Mouse (Mus musculus) Patski (cell line): Measurements from ENCODE around the gene Hnrnph3. TPM values are rescaled to one million over a fixed set of nuclear protein-coding genes. Genes with fewer than 3 reads are reported as not detected.

Experiments
- ATAC-seq: fragments of 100-300 bp; one replicate; pipeline ENCODE4 v1.8.0; 2021
- CTCF ChIA-PET: fragments of 350-600 bp; sonication (Branson Sonifier 250); formaldehyde crosslinking; loops from one replicate; lab custom pipeline; 2022; ENCODE audit warnings: inconsistent platforms; lab: Charles Lee
- POLR2A ChIA-PET: fragments of 350-600 bp; sonication (Branson Sonifier 250); formaldehyde crosslinking; loops from one replicate; lab custom pipeline; 2022; ENCODE audit warnings: antibody characterized with exemption, inconsistent platforms; lab: Charles Lee
- DNase-seq: peaks from one replicate; pipeline ENCODE4 v3.0.0-alpha.2; 2011; ENCODE audit warnings: low read depth, low spot score
- H3K27me3 ChIP-seq: fragments of 371-371 bp; one replicate; pipeline ENCODE4 v1.5.1; 2021
- CTCF ChIP-seq: fragments of 100-300 bp; IDR thresholded peaks from one replicate; pipeline ENCODE4 v1.5.1; 2021
- in situ Hi-C: fragments of 300-500 bp; cut with MboI; formaldehyde crosslinking; loops from 3 replicates; pipeline ENCODE4 v1.11.1; 2018; ENCODE audit warnings: low pct_unique_long_range_greater_than_20kb, mixed read lengths
- polyA plus RNA-seq: library from polyadenylated mRNA; unstranded; gene quantifications from one replicate; pipeline ENCODE4 v1.2.3, GENCODE M21; 2021

The Hnrnph3 gene
- polyA plus RNA-seq, 1 experiment from 2014 or later: 47.3 TPM

DNA sequence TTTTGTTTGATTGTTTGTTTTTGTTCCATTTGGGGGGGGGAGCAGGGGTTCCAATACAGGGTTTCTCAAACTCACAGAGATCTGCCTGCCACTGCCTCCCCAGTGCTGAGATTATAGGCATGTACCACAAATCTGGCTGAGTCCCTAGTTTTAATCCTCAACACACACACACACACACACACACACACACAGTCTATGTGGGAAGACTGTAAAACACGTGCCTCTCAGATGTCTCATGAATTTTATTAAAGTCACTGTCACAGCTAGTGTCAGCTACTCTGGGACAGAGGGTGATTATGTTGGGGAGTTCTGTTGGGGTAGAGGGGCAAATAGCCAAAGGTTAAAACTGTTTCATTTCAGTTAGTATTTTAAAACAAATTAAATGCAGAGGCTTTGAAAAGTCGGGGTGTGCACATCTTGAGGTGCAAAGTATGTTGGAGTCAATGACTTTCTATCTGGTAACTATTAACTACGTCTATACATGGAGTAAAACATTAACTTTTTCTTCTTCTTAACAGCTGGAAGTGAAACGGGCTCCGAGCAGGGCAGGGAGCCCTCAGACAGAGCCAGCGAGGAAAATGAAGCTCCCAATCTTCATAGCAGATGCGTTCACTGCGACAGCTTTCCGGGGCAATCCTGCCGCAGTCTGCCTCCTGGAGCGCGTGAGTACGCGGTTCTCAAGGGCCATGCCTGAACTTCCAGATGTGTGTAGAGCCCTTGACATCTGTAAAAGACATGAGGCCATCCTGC lies 14.7 kb upstream of the Hnrnph3 start:
- no peak for ATAC-seq
- POLR2A ChIA-PET: no interaction called here
- TF ChIP-seq CTCF: no peak
- in situ Hi-C loops: no loop called here
- CTCF ChIA-PET: no interaction called here
- DNase-seq: no peak
- H3K27me3 ChIP-seq: no peaks in the 10 kb centered on the region

DNA sequence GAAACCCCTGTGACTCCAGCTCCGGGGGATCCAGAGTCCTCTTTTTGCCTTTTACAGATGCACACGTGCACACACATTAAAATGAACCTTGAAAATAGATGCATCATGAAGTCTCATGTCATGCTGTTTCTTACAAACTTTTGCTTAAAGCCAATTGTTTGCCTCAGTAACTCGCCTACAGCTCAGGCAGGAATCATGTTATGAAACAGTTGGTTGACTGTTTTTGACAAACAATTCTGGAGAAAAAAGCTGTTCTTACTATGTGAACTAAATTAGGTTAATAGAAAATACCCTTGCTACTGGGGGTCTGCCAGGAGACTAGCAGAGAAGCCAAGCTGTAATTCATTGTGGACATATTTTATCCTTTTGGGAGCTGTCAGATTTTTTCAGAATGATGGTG lies 8.9 kb upstream of the Hnrnph3 start:
- no peak for ATAC-seq
- no peak for DNase-seq
- ChIA-PET POLR2A (no interaction called here), CTCF (interaction anchor here (1.2 kb wide), 1 partner anchor 8 kb away, joined by 5 read pairs; no protein-coding TSS in a partner anchor)
- in situ Hi-C loops: no loop called here
- TF ChIP-seq CTCF: no peak
- no peaks in the 10 kb centered on the region for H3K27me3 ChIP-seq

DNA sequence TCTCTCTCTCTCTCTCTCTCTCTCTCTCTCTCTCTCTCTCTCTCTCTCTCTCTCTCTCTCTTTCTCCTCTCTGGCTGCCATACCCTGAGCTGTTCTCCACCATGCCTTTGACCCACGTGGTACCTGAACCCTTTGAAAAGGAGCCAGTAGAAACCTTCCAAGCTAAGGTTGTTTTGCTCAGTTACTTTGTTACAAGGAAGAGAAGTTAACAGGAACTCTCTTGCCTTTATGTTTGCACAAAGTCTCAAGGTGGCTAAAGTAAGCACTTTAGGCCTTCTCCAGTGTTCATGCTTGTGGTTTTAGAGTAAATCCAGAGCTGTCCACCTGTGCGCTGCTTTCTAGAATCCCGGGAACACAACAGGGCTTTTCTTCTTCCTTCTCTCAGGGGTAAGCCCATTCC lies 8.2 kb upstream of the Hnrnph3 start:
- no peaks in the 10 kb centered on the region for H3K27me3 ChIP-seq
- ATAC-seq: no peak
- POLR2A ChIA-PET: no interaction called here
- in situ Hi-C loops: no loop called here
- CTCF ChIA-PET: interaction anchor here (1.2 to 1.6 kb wide), 2 partner anchors 9 to 33 kb away, joined by 5 to 8 read pairs; no protein-coding TSS in a partner anchor
- DNase-seq: no peak
- TF ChIP-seq CTCF: no peak

DNA sequence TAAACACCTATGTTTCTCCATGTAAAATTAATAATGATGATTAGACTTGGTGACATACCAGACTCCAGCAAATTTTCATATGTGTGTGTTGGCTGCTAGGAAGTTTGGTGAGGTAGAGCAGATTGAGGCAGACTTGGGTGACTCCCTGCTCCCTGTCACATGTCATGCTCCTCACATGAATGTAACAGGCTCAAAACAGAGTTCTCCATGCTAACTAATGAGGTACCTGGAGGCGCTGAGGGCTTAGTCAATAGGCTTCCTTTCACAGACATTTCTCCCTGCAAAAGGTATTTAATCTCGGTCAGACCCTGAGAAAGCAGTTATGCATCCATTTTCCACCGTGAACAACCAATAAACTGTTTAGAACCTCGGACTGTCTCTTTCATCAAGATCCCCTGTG lies 4.4 kb upstream of the Hnrnph3 start:
- no peaks in the 10 kb centered on the region for H3K27me3 ChIP-seq
- TF ChIP-seq CTCF: no peak
- ChIA-PET CTCF (no interaction called here), POLR2A (no interaction called here)
- DNase-seq: no peak
- in situ Hi-C loops: loop anchor here (5.0 kb wide), 1 partner anchor 34 kb away; the partner anchor contains the start of gene Pbld1
- no peak for ATAC-seq

DNA sequence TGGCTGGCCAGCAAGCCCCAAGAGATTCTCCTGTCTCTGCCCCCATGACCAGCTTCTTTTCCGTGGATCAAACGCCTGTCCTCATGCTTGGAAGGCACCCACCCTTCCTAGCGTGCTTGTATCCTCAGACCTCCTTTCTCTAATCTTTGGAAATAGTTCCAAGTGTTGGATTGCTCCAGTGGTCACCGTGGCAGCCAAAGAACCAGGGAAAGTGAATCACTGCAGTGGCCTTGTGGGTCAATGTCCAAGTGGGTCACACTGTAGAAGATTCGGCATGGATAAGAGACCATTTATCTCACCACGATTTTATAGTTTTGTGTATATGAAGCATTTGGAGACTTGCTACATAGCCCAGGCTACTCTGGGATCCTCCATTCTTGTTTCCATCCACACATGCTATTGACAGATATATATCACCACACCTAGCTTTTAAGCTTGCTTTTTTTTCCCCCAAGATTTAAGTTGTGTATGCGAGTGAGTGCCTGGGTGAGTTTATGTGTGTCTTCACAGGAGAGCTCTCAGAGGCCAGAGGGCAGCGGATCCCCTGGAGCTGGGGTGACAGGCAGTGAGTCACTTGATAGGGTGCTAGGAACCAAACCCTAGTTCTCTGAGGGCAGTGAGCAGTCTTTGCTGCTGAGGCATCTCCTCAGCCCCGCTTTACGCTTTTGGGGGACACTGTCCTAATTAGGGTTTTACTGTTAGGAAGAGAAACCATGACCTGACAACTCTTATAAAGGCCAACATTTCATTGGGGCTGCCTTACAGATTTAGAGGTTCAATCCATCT lies 3.6 kb upstream of the Hnrnph3 start:
- in situ Hi-C loops: loop anchor here (5.0 kb wide), 1 partner anchor 35 kb away; the partner anchor contains the start of gene Pbld1
- CTCF ChIA-PET: no interaction called here
- ATAC-seq: no peak
- no peak for DNase-seq
- H3K27me3 ChIP-seq: no peaks in the 10 kb centered on the region
- no peak for TF ChIP-seq CTCF
- POLR2A ChIA-PET: interaction anchor here (0.6 kb wide), 2 partner anchors 10 to 13 kb away, joined by 3 read pairs; no protein-coding TSS in a partner anchor

DNA sequence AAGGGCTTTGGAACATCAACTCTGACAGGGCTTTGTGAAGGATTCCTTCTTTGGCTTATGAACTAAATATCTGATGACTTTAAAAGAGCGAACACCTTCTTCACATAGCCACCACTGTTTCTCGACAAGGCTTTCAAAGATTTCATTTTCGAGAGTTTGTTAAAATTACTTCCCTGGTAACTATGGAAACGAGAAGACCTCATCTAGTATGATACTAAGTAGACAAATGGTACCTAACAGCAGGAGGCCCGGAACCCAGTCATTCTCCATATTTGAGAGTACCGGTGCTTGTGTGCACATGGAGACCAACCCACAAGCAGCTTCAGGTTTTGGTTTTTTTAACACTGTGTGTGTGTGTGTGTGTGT lies 2.8 kb upstream of the Hnrnph3 start:
- POLR2A ChIA-PET: interaction anchor here (0.6 kb wide), 1 partner anchor 29 kb away, joined by 3 read pairs; no protein-coding TSS in a partner anchor
- ATAC-seq (no peak), DNase-seq (no peak)
- in situ Hi-C loops: loop anchor here (5.0 kb wide), 1 partner anchor 36 kb away; the partner anchor contains the start of gene Pbld1
- CTCF ChIA-PET: interaction anchor here (1.2 to 3.4 kb wide), 2 partner anchors 38 to 52 kb away, joined by 3 to 19 read pairs; no protein-coding TSS in a partner anchor
- no peaks in the 10 kb centered on the region for H3K27me3 ChIP-seq
- TF ChIP-seq CTCF: no peak

DNA sequence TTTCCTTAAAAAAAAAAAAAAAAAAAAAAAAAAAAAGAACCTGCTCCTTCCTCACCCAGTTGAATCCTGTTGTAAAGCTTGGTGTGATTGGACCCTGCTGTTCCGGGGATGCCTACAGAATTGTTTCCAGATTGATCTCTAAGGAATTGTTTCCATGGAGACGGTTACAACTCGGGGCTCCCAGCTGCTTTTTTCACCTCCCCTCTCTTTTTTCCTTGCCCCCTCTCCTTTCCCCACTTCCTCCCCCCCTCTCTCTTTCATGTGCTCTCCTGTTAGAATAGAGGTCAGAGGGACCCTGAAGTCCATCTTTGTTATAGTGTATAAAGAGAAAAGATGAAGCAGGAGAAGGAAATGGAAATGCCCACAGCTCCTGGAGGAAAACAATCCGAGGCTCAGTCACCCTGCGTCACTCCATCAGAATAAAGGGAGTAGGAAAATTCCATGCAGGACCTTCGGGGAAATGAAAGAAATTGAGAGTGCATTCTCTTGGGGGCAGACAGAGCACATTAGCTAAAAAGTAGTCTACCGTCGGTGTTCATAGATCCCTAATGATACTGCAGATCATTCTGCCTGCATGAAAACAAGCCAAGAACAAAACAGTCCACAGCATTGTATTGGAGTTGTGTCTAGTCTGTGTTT lies 2.3 kb upstream of the Hnrnph3 start:
- ATAC-seq (no peak), DNase-seq (no peak)
- in situ Hi-C loops: loop anchor here (5.0 kb wide), 1 partner anchor 36 kb away; the partner anchor contains the start of gene Pbld1
- POLR2A ChIA-PET: interaction anchor here (0.6 kb wide), 3 partner anchors 29 to 39 kb away, joined by 3 read pairs; no protein-coding TSS in a partner anchor
- CTCF ChIA-PET: interaction anchor here (1.2 to 3.4 kb wide), 2 partner anchors 39 to 53 kb away, joined by 3 to 19 read pairs; no protein-coding TSS in a partner anchor
- TF ChIP-seq CTCF: no peak
- H3K27me3 ChIP-seq: no peaks in the 10 kb centered on the region

DNA sequence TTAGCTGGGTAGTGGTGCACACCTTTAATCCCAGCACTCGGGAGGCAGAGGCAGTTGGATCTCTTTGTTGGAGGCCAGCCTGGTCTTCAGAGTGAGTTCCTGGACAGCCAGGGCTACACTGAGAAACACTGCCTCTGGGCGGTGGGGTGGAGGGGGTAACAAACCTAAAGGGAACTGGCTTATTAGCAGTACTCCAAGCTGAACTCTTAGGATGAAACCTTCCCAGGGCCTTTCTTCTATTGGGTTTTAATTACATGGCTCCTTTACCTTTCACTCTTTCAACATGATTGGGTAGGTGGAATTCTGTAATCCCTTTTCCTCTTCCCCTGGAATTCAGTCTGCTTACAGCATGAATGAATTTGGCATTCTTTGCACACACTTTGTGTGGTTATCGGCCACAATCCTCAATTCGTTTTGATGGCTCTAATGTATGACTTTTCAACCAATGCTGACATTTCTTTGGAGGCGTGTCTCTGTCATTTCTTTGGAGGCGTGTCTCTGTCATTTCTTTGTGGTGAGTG lies 1.5 kb upstream of the Hnrnph3 start:
- POLR2A ChIA-PET: interaction anchor here (0.6 kb wide), 2 partner anchors 33 to 40 kb away, joined by 3 read pairs; no protein-coding TSS in a partner anchor
- TF ChIP-seq CTCF: no peak
- in situ Hi-C loops: loop anchor here (5.0 kb wide), 1 partner anchor 37 kb away; the partner anchor contains the start of gene Pbld1
- ATAC-seq: no peak
- no peaks in the 10 kb centered on the region for H3K27me3 ChIP-seq
- CTCF ChIA-PET: interaction anchor here (1.2 to 3.4 kb wide), 3 partner anchors 40 to 53 kb away, joined by 3 to 19 read pairs (median 3); no protein-coding TSS in a partner anchor
- no peak for DNase-seq

DNA sequence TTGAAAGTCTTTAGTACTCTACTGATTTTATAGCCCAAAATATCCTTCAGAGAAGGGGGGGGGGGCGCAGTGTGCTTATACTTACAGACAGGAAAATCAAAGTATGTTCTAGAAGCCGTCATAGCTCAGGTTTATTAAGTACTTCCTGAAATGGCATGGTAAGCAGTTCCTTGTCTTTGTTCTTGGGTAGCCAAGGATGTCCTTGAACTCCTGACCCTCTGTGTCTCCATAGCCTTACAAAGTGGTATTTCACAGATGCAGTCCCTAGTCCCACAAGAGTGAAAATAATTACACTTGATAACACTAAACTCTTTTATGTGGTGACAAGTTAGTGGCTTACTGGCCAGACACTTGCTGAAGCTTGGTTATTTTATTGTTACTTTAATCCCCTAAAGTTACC lies 999 bp upstream of the Hnrnph3 start:
- ChIA-PET CTCF (interaction anchor here (1.4 to 3.4 kb wide), 2 partner anchors 40 to 49 kb away, joined by 3 to 19 read pairs; no protein-coding TSS in a partner anchor), POLR2A (no interaction called here)
- no peak for ATAC-seq
- DNase-seq: no peak
- TF ChIP-seq CTCF: no peak
- H3K27me3 ChIP-seq: no peaks in the 10 kb centered on the region
- in situ Hi-C loops: loop anchor here (5.0 kb wide), 1 partner anchor 37 kb away; the partner anchor contains the start of gene Pbld1
